Mouse (Mus musculus) lung, postnatal 0 days (tissue): ENCODE measurements around the gene Surf2.

Source experiments
- CTCF ChIP-seq: IDR thresholded peaks from 2 replicates; pipeline ENCODE4 v1.5.1; 2016; ENCODE audit warnings: antibody characterized with exemption, mild to moderate bottlenecking
- EP300 ChIP-seq: IDR thresholded peaks from 2 replicates; pipeline ENCODE4 v1.6.1; 2016; ENCODE audit warnings: antibody characterized with exemption, mild to moderate bottlenecking, control low read depth

DNA sequence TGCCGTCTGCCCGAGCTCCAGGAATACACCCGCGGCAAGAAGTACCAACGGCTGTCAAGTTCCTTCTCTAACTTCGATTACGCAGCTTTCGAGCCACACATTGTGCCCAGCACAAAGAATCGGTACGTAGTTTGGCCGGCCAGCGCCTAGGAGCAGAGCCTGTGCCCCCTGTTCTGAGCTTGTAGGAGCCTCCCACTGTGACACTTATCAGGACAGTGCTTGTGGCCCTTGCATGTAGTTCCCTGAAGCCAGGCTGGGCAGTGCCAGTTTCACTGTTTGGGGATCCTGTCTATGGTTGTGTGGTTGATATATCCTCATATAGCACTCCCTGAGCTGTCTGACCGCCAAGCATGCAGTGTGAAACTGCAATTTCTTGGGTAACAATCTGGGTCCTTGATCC, 571 bp downstream of the Surf2 start:
- TF ChIP-seq CTCF (no peak), EP300 (no peak)
